Mouse (Mus musculus): ENCODE results near the gene Lman1l. TPM values are rescaled to one million over a fixed set of nuclear protein-coding genes. Genes with fewer than 3 reads are reported as not detected.

Lman1l gene
- polyA plus RNA-seq, 1 experiment from 2014 or later = not detected

GRCm38 (mm10) chr9:57602098-57602497 lies 18.5 kb downstream of the Lman1l start:
- Histone ChIP-seq H3K9me3 (ENCODE audit: control insufficient read depth, low read length) (no peaks in the 10 kb centered on the region), H3K36me3 (ENCODE audit: control insufficient read depth, insufficient read depth, low read length) (no peaks in the 10 kb centered on the region), H3K9ac (ENCODE audit: low read length) (no peak overlapping the region), H3K4me2 (replicated peaks; ENCODE audit: low read depth) (no peak overlapping the region), H3K4me1 (replicated peaks; ENCODE audit: control insufficient read depth, insufficient read depth) (no peaks in the 10 kb centered on the region), H3K27ac (replicated peaks) (no peak overlapping the region), H3K4me3 (ENCODE audit: low read depth, low read length) (no peak overlapping the region), H3K27me3 (ENCODE audit: control insufficient read depth, insufficient read depth, low read length) (peaks cover 3% of the 10 kb centered on the region; the same call in 1 of the 2 replicates)
- ATAC-seq (ENCODE audit: low FRiP score, low TSS enrichment) (no peak), DNase-seq (ENCODE audit: low spot score) (no peak)
- WGBS = 63% methylated on average over 8 of the region's 8 CpGs
- TF ChIP-seq EP300 (optimal IDR thresholded peaks at IDR 0.05) (no peak), CTCF (IDR thresholded peaks at IDR 0.05; ENCODE audit: low read depth) (no peak)

- no peak overlapping the region for H3K4me2 ChIP-seq (replicated peaks; ENCODE audit: low read depth)
- peaks cover 2% of the 10 kb centered on the region; the same call in 1 of the 2 replicates for H3K27me3 ChIP-seq (ENCODE audit: control insufficient read depth, insufficient read depth, low read length)
- TF ChIP-seq EP300 (optimal IDR thresholded peaks at IDR 0.05) (no peak), CTCF (IDR thresholded peaks at IDR 0.05; ENCODE audit: low read depth) (no peak)
- no peak for ATAC-seq (ENCODE audit: low FRiP score, low TSS enrichment)
- no peaks in the 10 kb centered on the region for H3K9me3 ChIP-seq (ENCODE audit: control insufficient read depth, low read length)
- H3K36me3 ChIP-seq (ENCODE audit: control insufficient read depth, insufficient read depth, low read length) = no peaks in the 10 kb centered on the region
- no peaks in the 10 kb centered on the region for H3K4me1 ChIP-seq (replicated peaks; ENCODE audit: control insufficient read depth, insufficient read depth)
- no peak overlapping the region for H3K27ac ChIP-seq (replicated peaks)
- no peak overlapping the region for H3K9ac ChIP-seq (ENCODE audit: low read length)
- WGBS = 25% methylated on average over 2 of the region's 2 CpGs
- no peak for DNase-seq (ENCODE audit: low spot score)
- H3K4me3 ChIP-seq (ENCODE audit: low read depth, low read length) = no peak overlapping the region
These were observed 19.2 kb downstream of the Lman1l start for GRCm38 (mm10) chr9:57601353-57601706.

GRCm38 (mm10) chr9:57600620-57601352 lies 19.8 kb downstream of the Lman1l start:
- DNase-seq (ENCODE audit: low spot score) (peak; percentile 55), ATAC-seq (ENCODE audit: low FRiP score, low TSS enrichment) (no peak)
- Histone ChIP-seq H3K4me2 (replicated peaks; ENCODE audit: low read depth) (no peak overlapping the region), H3K9me3 (ENCODE audit: control insufficient read depth, low read length) (no peaks in the 10 kb centered on the region), H3K9ac (ENCODE audit: low read length) (no peak overlapping the region), H3K27ac (replicated peaks) (no peak overlapping the region), H3K4me1 (replicated peaks; ENCODE audit: control insufficient read depth, insufficient read depth) (no peaks in the 10 kb centered on the region), H3K27me3 (ENCODE audit: control insufficient read depth, insufficient read depth, low read length) (no peaks in the 10 kb centered on the region), H3K4me3 (ENCODE audit: low read depth, low read length) (no peak overlapping the region), H3K36me3 (ENCODE audit: control insufficient read depth, insufficient read depth, low read length) (no peaks in the 10 kb centered on the region)
- 6% methylated on average over 3 of the region's 3 CpGs for WGBS
- no peak for TF ChIP-seq CTCF (IDR thresholded peaks at IDR 0.05; ENCODE audit: low read depth)
- no peak for TF ChIP-seq EP300 (optimal IDR thresholded peaks at IDR 0.05)

GRCm38 (mm10) chr9:57598851-57599563 lies 21.6 kb downstream of the Lman1l start:
- H3K4me3 ChIP-seq (ENCODE audit: low read depth, low read length) = no peak overlapping the region
- WGBS = 61% methylated on average over 8 of the region's 8 CpGs
- H3K27me3 ChIP-seq (ENCODE audit: control insufficient read depth, insufficient read depth, low read length) = no peaks in the 10 kb centered on the region
- H3K4me1 ChIP-seq (replicated peaks; ENCODE audit: control insufficient read depth, insufficient read depth) = no peaks in the 10 kb centered on the region
- H3K9me3 ChIP-seq (ENCODE audit: control insufficient read depth, low read length) = no peaks in the 10 kb centered on the region
- ATAC-seq (ENCODE audit: low FRiP score, low TSS enrichment) (no peak), DNase-seq (ENCODE audit: low spot score) (no peak)
- H3K27ac ChIP-seq (replicated peaks) = no peak overlapping the region
- H3K9ac ChIP-seq (ENCODE audit: low read length) = no peak overlapping the region
- no peak for TF ChIP-seq CTCF (IDR thresholded peaks at IDR 0.05; ENCODE audit: low read depth)
- TF ChIP-seq EP300 (optimal IDR thresholded peaks at IDR 0.05) = no peak
- no peak overlapping the region for H3K4me2 ChIP-seq (replicated peaks; ENCODE audit: low read depth)
- H3K36me3 ChIP-seq (ENCODE audit: control insufficient read depth, insufficient read depth, low read length) = peaks cover 6% of the 10 kb centered on the region; the same call in 1 of the 2 replicates

GRCm38 (mm10) chr9:57597929-57598382 lies 22.6 kb downstream of the Lman1l start:
- 27% methylated on average over 4 of the region's 4 CpGs for WGBS
- ATAC-seq (ENCODE audit: low FRiP score, low TSS enrichment) (0 out of 2 replicates have a peak, but pooled peaks have one; percentile 28), DNase-seq (ENCODE audit: low spot score) (no peak)
- TF ChIP-seq EP300 (optimal IDR thresholded peaks at IDR 0.05) = no peak
- TF ChIP-seq CTCF (IDR thresholded peaks at IDR 0.05; ENCODE audit: low read depth) = no peak
- Histone ChIP-seq H3K27me3 (ENCODE audit: control insufficient read depth, insufficient read depth, low read length) (no peaks in the 10 kb centered on the region), H3K36me3 (ENCODE audit: control insufficient read depth, insufficient read depth, low read length) (peaks cover 9% of the 10 kb centered on the region; the same call in 1 of the 2 replicates), H3K4me1 (replicated peaks; ENCODE audit: control insufficient read depth, insufficient read depth) (no peaks in the 10 kb centered on the region), H3K9ac (ENCODE audit: low read length) (no peak overlapping the region), H3K4me2 (replicated peaks; ENCODE audit: low read depth) (no peak overlapping the region), H3K27ac (replicated peaks) (peak overlapping the region; percentile 24; the same call in 1 of the 2 replicates), H3K9me3 (ENCODE audit: control insufficient read depth, low read length) (no peaks in the 10 kb centered on the region), H3K4me3 (ENCODE audit: low read depth, low read length) (no peak overlapping the region)

- no peaks in the 10 kb centered on the region for H3K9me3 ChIP-seq (ENCODE audit: control insufficient read depth, low read length)
- H3K4me2 ChIP-seq (replicated peaks; ENCODE audit: low read depth) = no peak overlapping the region
- H3K27me3 ChIP-seq (ENCODE audit: control insufficient read depth, insufficient read depth, low read length) = no peaks in the 10 kb centered on the region
- no peak for DNase-seq (ENCODE audit: low spot score)
- TF ChIP-seq EP300 (optimal IDR thresholded peaks at IDR 0.05) (no peak), CTCF (IDR thresholded peaks at IDR 0.05; ENCODE audit: low read depth) (no peak)
- no peak for ATAC-seq (ENCODE audit: low FRiP score, low TSS enrichment)
- H3K27ac ChIP-seq (replicated peaks) = no peak overlapping the region
- H3K4me3 ChIP-seq (ENCODE audit: low read depth, low read length) = no peak overlapping the region
- no peaks in the 10 kb centered on the region for H3K4me1 ChIP-seq (replicated peaks; ENCODE audit: control insufficient read depth, insufficient read depth)
- WGBS = 87% methylated on average over 8 of the region's 8 CpGs
- H3K9ac ChIP-seq (ENCODE audit: low read length) = no peak overlapping the region
- peaks cover 13% of the 10 kb centered on the region; the same call in 1 of the 2 replicates for H3K36me3 ChIP-seq (ENCODE audit: control insufficient read depth, insufficient read depth, low read length)
These were observed 23.3 kb downstream of the Lman1l start for GRCm38 (mm10) chr9:57597265-57597664.
